Mouse (Mus musculus): ENCODE measurements at regions not wholly inside any gene's neighbourhood (a gene's known extent, or its start where the extent isn't known, plus 50 kb on each side); places are given as distances from the start of the nearest gene placed in this dataset.
"Not testable (repeated sequence)": the region's sequence is repeated elsewhere in the genome, so short reads cannot be mapped to it uniquely, and the experiment has no call there.

GRCm38 (mm10) chr3:82234306-82234705, 88.7 kb upstream of the Gucy1a1 start:
- H3K27ac ChIP-seq (replicated peaks; ENCODE audit: low read depth, low read length), result no peak overlapping the region
- H3K4me3 ChIP-seq (ENCODE audit: insufficient read depth, low read depth, low read length), result no peak overlapping the region
- H3K4me1 ChIP-seq (ENCODE audit: control insufficient read depth, insufficient read depth, insufficient read length, low read length), result no peaks in the 10 kb centered on the region

- no peaks in the 10 kb centered on the region for H3K4me1 ChIP-seq (ENCODE audit: control insufficient read depth, insufficient read depth, insufficient read length, low read length)
- H3K27ac ChIP-seq (replicated peaks; ENCODE audit: low read depth, low read length), result no peak overlapping the region
- no peak overlapping the region for H3K4me3 ChIP-seq (ENCODE audit: insufficient read depth, low read depth, low read length)
Measured at GRCm38 (mm10) chr3:82223379-82223778, 77.8 kb upstream of the Gucy1a1 start.

GRCm38 (mm10) chr3:82221924-82222323, 76.3 kb upstream of the Gucy1a1 start:
- no peaks in the 10 kb centered on the region for H3K4me1 ChIP-seq (ENCODE audit: control insufficient read depth, insufficient read depth, insufficient read length, low read length)
- H3K4me3 ChIP-seq (ENCODE audit: insufficient read depth, low read depth, low read length), result no peak overlapping the region
- H3K27ac ChIP-seq (replicated peaks; ENCODE audit: low read depth, low read length), result no peak overlapping the region

GRCm38 (mm10) chr3:82219192-82219885, 73.8 kb upstream of the Gucy1a1 start:
- not testable (repeated sequence) for H3K27ac ChIP-seq (replicated peaks; ENCODE audit: low read depth, low read length)

GRCm38 (mm10) chr3:82214566-82215465, 69.2 kb upstream of the Gucy1a1 start:
- Histone ChIP-seq H3K27ac (replicated peaks; ENCODE audit: low read depth, low read length) (no peak overlapping the region), H3K4me1 (ENCODE audit: control insufficient read depth, insufficient read depth, insufficient read length, low read length) (no peaks in the 10 kb centered on the region), H3K4me3 (ENCODE audit: insufficient read depth, low read depth, low read length) (no peak overlapping the region)

More at GRCm38 (mm10) chr3:82219192-82219885, 73.8 kb upstream of the Gucy1a1 start:
- not testable (repeated sequence) for H3K4me3 ChIP-seq (ENCODE audit: insufficient read depth, low read depth, low read length); H3K4me1 ChIP-seq (ENCODE audit: control insufficient read depth, insufficient read depth, insufficient read length, low read length)

GRCm38 (mm10) chr3:82207321-82207720, 61.7 kb upstream of the Gucy1a1 start:
- Histone ChIP-seq H3K4me3 (ENCODE audit: insufficient read depth, low read depth, low read length) (no peak overlapping the region), H3K27ac (replicated peaks; ENCODE audit: low read depth, low read length) (no peak overlapping the region), H3K4me1 (ENCODE audit: control insufficient read depth, insufficient read depth, insufficient read length, low read length) (no peaks in the 10 kb centered on the region)
